Mouse (Mus musculus): ENCODE results near the gene Mapk14. TPM values are rescaled to one million over a fixed set of nuclear protein-coding genes. Genes with fewer than 3 reads are reported as not detected.

Gene Mapk14
- total and polyA plus RNA-seq, 2 experiments from 2014 or later: 19.0 to 40.5 TPM

GRCm38 (mm10) chr17:28777231-28778005, 86.3 kb downstream of the Mapk14 start:
- WGBS: 82% methylated on average over 16 of the region's 16 CpGs
- Histone ChIP-seq H3K4me1 (ENCODE audit: insufficient read depth, low read length) (no peaks in the 10 kb centered on the region), H3K27ac (ENCODE audit: low read depth, low read length) (no peak overlapping the region), H3K4me2 (ENCODE audit: low read depth, low read length, poor library complexity, severe bottlenecking) (no peak overlapping the region), H3K9ac (replicated peaks; ENCODE audit: low read length, poor library complexity, severe bottlenecking) (no peak overlapping the region), H3K4me3 (ENCODE audit: low read depth, low read length) (no peak overlapping the region), H3K36me3 (ENCODE audit: insufficient read depth, low read length) (no peaks in the 10 kb centered on the region), H3K9me3 (ENCODE audit: low read length) (no peaks in the 10 kb centered on the region), H3K27me3 (ENCODE audit: insufficient read depth, low read length) (no peaks in the 10 kb centered on the region)
- DNase-seq (ENCODE audit: low spot score) (peak; percentile 53), ATAC-seq (ENCODE audit: low FRiP score) (no peak)
- no peak for TF ChIP-seq CTCF (IDR thresholded peaks at IDR 0.05)

- ATAC-seq (ENCODE audit: low FRiP score): no peak
- Histone ChIP-seq H3K9ac (replicated peaks; ENCODE audit: low read length, poor library complexity, severe bottlenecking) (no peak overlapping the region), H3K27me3 (ENCODE audit: insufficient read depth, low read length) (no peaks in the 10 kb centered on the region), H3K27ac (ENCODE audit: low read depth, low read length) (no peak overlapping the region), H3K9me3 (ENCODE audit: low read length) (no peaks in the 10 kb centered on the region), H3K36me3 (ENCODE audit: insufficient read depth, low read length) (no peaks in the 10 kb centered on the region), H3K4me2 (ENCODE audit: low read depth, low read length, poor library complexity, severe bottlenecking) (no peak overlapping the region), H3K4me1 (ENCODE audit: insufficient read depth, low read length) (no peaks in the 10 kb centered on the region), H3K4me3 (ENCODE audit: low read depth, low read length) (no peak overlapping the region)
- no peak for TF ChIP-seq CTCF (IDR thresholded peaks at IDR 0.05)
- DNase-seq (ENCODE audit: low spot score): no peak
- 90% methylated on average over 3 of the region's 3 CpGs for WGBS
Observed at GRCm38 (mm10) chr17:28779735-28780134, 88.6 kb downstream of the Mapk14 start.

DNA sequence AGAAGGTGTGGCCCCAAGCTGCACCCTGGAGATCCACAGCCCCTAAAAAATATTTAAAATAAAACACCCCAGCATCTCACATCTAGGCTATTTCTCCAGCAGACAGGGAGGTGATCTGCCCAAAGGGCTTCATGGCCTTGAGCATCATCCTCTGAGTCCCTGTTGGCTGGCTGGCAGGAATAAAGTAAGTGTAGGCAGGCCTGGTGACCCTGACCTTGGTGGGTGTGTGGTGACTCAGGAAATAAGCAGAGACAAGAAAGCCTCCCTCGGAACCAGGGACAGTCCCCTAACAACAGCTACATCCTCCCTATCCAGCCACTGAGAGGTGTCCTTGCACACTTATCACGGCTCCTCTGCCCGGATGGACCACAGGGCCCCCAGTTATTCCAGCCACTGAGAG, 89.7 kb downstream of the Mapk14 start:
- no peak overlapping the region for H3K4me2 ChIP-seq (ENCODE audit: low read depth, low read length, poor library complexity, severe bottlenecking)
- H3K4me1 ChIP-seq (ENCODE audit: insufficient read depth, low read length): no peaks in the 10 kb centered on the region
- WGBS: 83% methylated on average over 3 of the region's 3 CpGs
- DNase-seq (ENCODE audit: low spot score): no peak
- no peak overlapping the region for H3K4me3 ChIP-seq (ENCODE audit: low read depth, low read length)
- H3K36me3 ChIP-seq (ENCODE audit: insufficient read depth, low read length): no peaks in the 10 kb centered on the region
- no peak overlapping the region for H3K27ac ChIP-seq (ENCODE audit: low read depth, low read length)
- H3K9ac ChIP-seq (replicated peaks; ENCODE audit: low read length, poor library complexity, severe bottlenecking): no peak overlapping the region
- TF ChIP-seq CTCF (IDR thresholded peaks at IDR 0.05): no peak
- no peaks in the 10 kb centered on the region for H3K9me3 ChIP-seq (ENCODE audit: low read length)
- ATAC-seq (ENCODE audit: low FRiP score): no peak
- no peaks in the 10 kb centered on the region for H3K27me3 ChIP-seq (ENCODE audit: insufficient read depth, low read length)

GRCm38 (mm10) chr17:28781290-28782045, 90.3 kb downstream of the Mapk14 start:
- DNase-seq (ENCODE audit: low spot score) (no peak), ATAC-seq (ENCODE audit: low FRiP score) (no peak)
- TF ChIP-seq CTCF (IDR thresholded peaks at IDR 0.05): no peak
- H3K27ac ChIP-seq (ENCODE audit: low read depth, low read length): no peak overlapping the region
- H3K4me3 ChIP-seq (ENCODE audit: low read depth, low read length): no peak overlapping the region
- H3K27me3 ChIP-seq (ENCODE audit: insufficient read depth, low read length): no peaks in the 10 kb centered on the region
- WGBS: 51% methylated on average over 9 of the region's 9 CpGs
- no peak overlapping the region for H3K9ac ChIP-seq (replicated peaks; ENCODE audit: low read length, poor library complexity, severe bottlenecking)
- no peaks in the 10 kb centered on the region for H3K4me1 ChIP-seq (ENCODE audit: insufficient read depth, low read length)
- H3K9me3 ChIP-seq (ENCODE audit: low read length): no peaks in the 10 kb centered on the region
- no peak overlapping the region for H3K4me2 ChIP-seq (ENCODE audit: low read depth, low read length, poor library complexity, severe bottlenecking)
- H3K36me3 ChIP-seq (ENCODE audit: insufficient read depth, low read length): no peaks in the 10 kb centered on the region

DNA sequence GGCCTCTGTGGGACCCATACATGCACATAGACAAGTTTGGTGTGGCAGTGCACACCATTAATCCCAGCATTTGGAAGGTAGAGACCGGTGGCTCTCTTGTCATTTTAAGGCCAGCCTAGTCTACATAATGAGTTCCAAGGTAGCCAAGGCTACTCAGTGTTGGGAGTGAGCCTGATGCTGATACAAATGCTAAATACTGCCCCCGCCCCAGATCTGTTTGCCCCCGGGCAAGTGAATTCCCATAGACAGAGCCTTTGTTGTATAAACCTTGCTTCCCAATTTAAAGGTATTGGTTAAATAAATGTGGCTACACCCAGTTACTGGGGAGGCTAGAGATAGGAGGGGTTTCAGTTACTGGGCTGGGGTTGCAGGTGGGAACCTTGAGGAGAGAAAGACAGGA, 93.9 kb downstream of the Mapk14 start:
- no peak for TF ChIP-seq CTCF (IDR thresholded peaks at IDR 0.05)
- 91% methylated on average over 3 of the region's 3 CpGs for WGBS
- Histone ChIP-seq H3K4me2 (ENCODE audit: low read depth, low read length, poor library complexity, severe bottlenecking) (no peak overlapping the region), H3K27ac (ENCODE audit: low read depth, low read length) (no peak overlapping the region), H3K9me3 (ENCODE audit: low read length) (no peaks in the 10 kb centered on the region), H3K36me3 (ENCODE audit: insufficient read depth, low read length) (no peaks in the 10 kb centered on the region), H3K27me3 (ENCODE audit: insufficient read depth, low read length) (no peaks in the 10 kb centered on the region), H3K4me1 (ENCODE audit: insufficient read depth, low read length) (no peaks in the 10 kb centered on the region), H3K4me3 (ENCODE audit: low read depth, low read length) (no peak overlapping the region), H3K9ac (replicated peaks; ENCODE audit: low read length, poor library complexity, severe bottlenecking) (no peak overlapping the region)
- DNase-seq (ENCODE audit: low spot score) (no peak), ATAC-seq (ENCODE audit: low FRiP score) (no peak)

- Histone ChIP-seq H3K4me3 (ENCODE audit: low read depth, low read length) (no peak overlapping the region), H3K27ac (ENCODE audit: low read depth, low read length) (no peak overlapping the region), H3K36me3 (ENCODE audit: insufficient read depth, low read length) (no peaks in the 10 kb centered on the region), H3K4me1 (ENCODE audit: insufficient read depth, low read length) (no peaks in the 10 kb centered on the region), H3K9ac (replicated peaks; ENCODE audit: low read length, poor library complexity, severe bottlenecking) (no peak overlapping the region), H3K4me2 (ENCODE audit: low read depth, low read length, poor library complexity, severe bottlenecking) (no peak overlapping the region), H3K9me3 (ENCODE audit: low read length) (no peaks in the 10 kb centered on the region), H3K27me3 (ENCODE audit: insufficient read depth, low read length) (no peaks in the 10 kb centered on the region)
- ATAC-seq (ENCODE audit: low FRiP score): no peak
- DNase-seq (ENCODE audit: low spot score): no peak
- TF ChIP-seq CTCF (IDR thresholded peaks at IDR 0.05): no peak
- WGBS: 96% methylated on average over 12 of the region's 12 CpGs
Observed at GRCm38 (mm10) chr17:28787507-28787906, 96.4 kb downstream of the Mapk14 start.

Data from midbrain, postnatal 0 days (tissue).